Mouse (Mus musculus): ENCODE results near the gene Bcl11a.

GRCm38 (mm10) chr11:24133484-24133883 lies 55.6 kb downstream of the Bcl11a start:
- TF ChIP-seq CTCF (IDR thresholded peaks at IDR 0.05; ENCODE audit: control insufficient read depth, insufficient read depth, insufficient replicate concordance, low read depth, low read length) (no peak), POLR2A (IDR thresholded peaks at IDR 0.05; ENCODE audit: control insufficient read depth, low read depth, low read length) (no peak)
